Mouse (Mus musculus) heart, postnatal 0 days (tissue): ENCODE results near the gene Palm.
A peak's percentile ranks its signal among the peaks of the same experiment; 100 is the strongest.

Experiments
- CTCF ChIP-seq: IDR thresholded peaks from 2 replicates; pipeline ENCODE4 v1.5.1; 2016; ENCODE audit warnings: antibody characterized with exemption, control low read depth, low read depth
- EP300 ChIP-seq: IDR thresholded peaks from 2 replicates; pipeline ENCODE4 v1.6.1; 2016; ENCODE audit warnings: antibody characterized with exemption, low read depth

DNA sequence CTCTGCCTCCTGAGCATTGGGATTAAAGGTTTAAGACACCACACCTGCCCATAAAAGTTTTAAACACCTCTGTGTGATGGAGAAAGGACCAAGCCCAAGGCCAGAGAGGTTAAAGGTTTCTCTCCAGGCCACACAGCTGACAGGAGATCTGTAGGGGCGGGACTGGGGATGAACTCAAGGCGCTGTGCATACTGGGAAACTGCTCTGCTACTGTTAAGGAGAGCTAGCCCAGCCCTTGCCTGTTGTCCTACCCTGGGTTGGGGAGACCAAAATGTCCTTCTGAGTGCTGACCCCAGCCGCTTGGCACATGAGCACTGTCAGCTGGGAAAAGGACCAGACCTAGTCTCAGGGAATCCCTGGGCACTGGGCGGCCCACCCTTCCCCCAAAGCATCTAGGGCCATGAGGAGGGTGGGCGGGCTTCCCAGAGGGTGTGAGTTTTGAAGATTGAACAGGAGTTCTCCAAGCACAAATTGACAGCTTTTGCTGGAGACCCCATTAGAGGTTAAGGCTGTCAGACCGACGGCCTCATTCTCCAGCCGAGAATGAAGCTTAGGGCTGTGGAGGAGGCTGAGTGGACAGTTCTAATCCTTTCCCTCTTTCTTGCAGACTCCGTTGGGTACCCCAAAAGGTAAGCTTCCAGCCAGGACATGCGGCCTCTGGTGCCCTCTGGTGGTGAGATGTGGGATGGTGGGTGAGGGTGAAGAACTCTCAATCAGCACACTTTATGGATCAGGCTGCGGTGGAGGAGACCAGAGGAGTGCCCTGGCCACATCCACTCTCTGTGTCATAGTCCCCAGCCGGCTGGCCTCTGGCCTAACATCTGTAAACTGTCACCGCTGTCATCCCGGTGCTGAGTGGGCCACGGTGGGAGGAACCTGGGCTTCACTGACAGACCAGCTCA is 18.6 kb downstream of the Palm start:
- TF ChIP-seq EP300: no peak
- TF ChIP-seq CTCF: peak; percentile 96
